Mouse (Mus musculus) heart, embryonic 16.5 days (tissue): ENCODE results near the gene Lmcd1. TPM values are rescaled to one million over a fixed set of nuclear protein-coding genes. Genes with fewer than 3 reads are reported as not detected.

Experiments
- polyA plus RNA-seq: library from polyadenylated mRNA; unstranded; fragments of >200 nt; fragmentation: Nextera tagmentation; extraction: Ambion mirVana; gene quantifications from 2 replicates; pipeline ENCODE4 v1.2.1, GENCODE M21; 2015

The Lmcd1 gene
- polyA plus RNA-seq, 1 experiment from 2014 or later: 60.2 TPM

Other genes with a start within 250 kb of the Lmcd1 start
- 2.6 and 3.7 TPM in 2 replicates for gene Ssu2, start 114.3 kb downstream of the Lmcd1 start, polyA plus RNA-seq
- 126 and 127 TPM in 2 replicates for gene Cav3, start 185.7 kb downstream of the Lmcd1 start, polyA plus RNA-seq
- gene Oxtr, start 216.2 kb downstream of the Lmcd1 start, polyA plus RNA-seq: 0.16 and 0.18 TPM in 2 replicates